Mouse (Mus musculus) embryonic facial prominence, embryonic 10.5 days (tissue): Measurements from ENCODE around the gene Dhrs1. TPM values are rescaled to one million over a fixed set of nuclear protein-coding genes. Genes with fewer than 3 reads are reported as not detected.
A peak's percentile ranks its signal among the peaks of the same experiment; 100 is the strongest.

Experiments used
- DNase-seq: peaks from one replicate; pipeline ENCODE4 v3.0.0-alpha.2; 2017; ENCODE audit warnings: low spot score
- H3K27ac ChIP-seq: fragments of 300-500 bp; sonication (generic); replicated peaks from 2 replicates; pipeline ENCODE4 v1.5.1; 2016; ENCODE audit warnings: mild to moderate bottlenecking
- H3K27me3 ChIP-seq: fragments of 300-500 bp; sonication (generic); replicated peaks from 2 replicates; pipeline ENCODE4 v1.6.1; 2016; ENCODE audit warnings: low read depth, mild to moderate bottlenecking; ENCODE audit not compliant: poor library complexity, severe bottlenecking
- H3K36me3 ChIP-seq: fragments of 300-500 bp; sonication (generic); replicated peaks from 2 replicates; pipeline ENCODE4 v1.6.1; 2016; ENCODE audit warnings: mild to moderate bottlenecking, moderate library complexity
- H3K4me1 ChIP-seq: fragments of 300-500 bp; sonication (generic); 2 replicates; pipeline ENCODE4 v1.6.1; 2016
- H3K4me3 ChIP-seq: fragments of 300-500 bp; sonication (generic); 2 replicates; pipeline ENCODE4 v1.5.1; 2016; ENCODE audit warnings: mild to moderate bottlenecking, moderate library complexity
- H3K9me3 ChIP-seq: fragments of 300-500 bp; sonication (generic); 2 replicates; pipeline ENCODE4 v1.6.1; 2016; ENCODE audit warnings: mild to moderate bottlenecking
- WGBS: fragments of 180-500 bp; shearing (Covaris S2); methylation state at CpG from one replicate; pipeline ENCODE4 v1.1.7; 2016; 5-methylcytosine and 5-hydroxymethylcytosine counted together
- polyA plus RNA-seq: library from polyadenylated mRNA; unstranded; fragments of >200 nt; fragmentation: Nextera tagmentation; extraction: Ambion mirVana; gene quantifications from 2 replicates; pipeline ENCODE4 v1.2.1, GENCODE M21; 2016

Dhrs1 gene
- polyA plus RNA-seq, 1 experiment from 2014 or later, result 69.6 TPM

DNA sequence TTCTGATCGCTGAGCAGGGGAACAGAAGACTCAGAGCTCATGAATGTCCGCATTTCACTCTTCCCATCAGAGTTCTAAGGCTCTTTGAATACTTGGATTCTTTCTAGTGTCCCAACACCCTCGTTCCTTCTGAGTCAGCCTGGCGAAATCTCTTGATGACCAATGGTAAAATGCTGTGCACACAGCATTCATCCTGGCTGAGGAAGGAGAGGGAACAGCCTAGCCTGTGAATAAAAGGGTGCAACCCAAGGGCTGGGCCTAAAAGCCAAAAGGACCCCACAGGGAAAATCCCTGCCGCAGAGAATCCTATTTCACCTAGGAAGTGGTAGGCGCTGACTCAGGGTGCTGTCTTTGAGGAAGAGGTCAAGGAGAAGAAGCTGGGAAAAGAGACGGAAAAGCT is 15.4 kb downstream of the Dhrs1 start:
- H3K9me3 ChIP-seq, result no peaks in the 10 kb centered on the region
- no peaks in the 10 kb centered on the region for H3K4me1 ChIP-seq
- no peak overlapping the region for H3K27ac ChIP-seq
- 78% methylated on average over 7 of the region's 7 CpGs for WGBS
- H3K36me3 ChIP-seq, result no peaks in the 10 kb centered on the region
- H3K4me3 ChIP-seq, result no peak overlapping the region
- DNase-seq, result no peak
- 0 out of 2 replicates have a peak, but pooled peaks cover 3% of the 10 kb centered on the region for H3K27me3 ChIP-seq

- no peaks in the 10 kb centered on the region for H3K36me3 ChIP-seq
- no peak for DNase-seq
Measured at GRCm38 (mm10) chr14:55727889-55728685, 17.4 kb downstream of the Dhrs1 start.

DNA sequence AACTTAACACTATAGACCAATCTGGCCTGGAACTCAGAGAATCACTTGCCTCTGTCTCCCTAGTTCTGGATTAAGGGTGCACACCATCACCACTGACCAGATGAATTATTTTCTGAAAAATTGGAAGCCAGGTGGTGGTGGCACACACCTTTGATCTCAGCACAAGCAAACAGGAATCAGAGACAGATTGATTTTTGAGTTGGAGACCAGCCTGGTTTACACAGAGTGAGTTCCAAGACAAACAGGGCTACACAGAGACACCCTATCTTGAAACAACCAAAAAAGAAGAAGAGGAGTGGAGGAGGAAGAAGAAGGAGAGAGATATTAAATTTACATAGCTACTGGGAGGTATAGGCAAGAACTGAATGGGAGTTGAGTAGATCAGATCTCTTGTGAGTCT is 19.2 kb downstream of the Dhrs1 start:
- H3K36me3 ChIP-seq, result no peaks in the 10 kb centered on the region
- H3K27me3 ChIP-seq, result 0 out of 2 replicates have a peak, but pooled peaks cover 3% of the 10 kb centered on the region
- H3K9me3 ChIP-seq, result no peaks in the 10 kb centered on the region
- peaks cover 10% of the 10 kb centered on the region for H3K4me1 ChIP-seq
- no peak for DNase-seq
- H3K27ac ChIP-seq, result no peak overlapping the region
- H3K4me3 ChIP-seq, result no peak overlapping the region

More at GRCm38 (mm10) chr14:55727889-55728685, 17.4 kb downstream of the Dhrs1 start:
- Histone ChIP-seq H3K9me3 (no peaks in the 10 kb centered on the region), H3K27ac (no peak overlapping the region), H3K27me3 (0 out of 2 replicates have a peak, but pooled peaks cover 3% of the 10 kb centered on the region), H3K4me3 (no peak overlapping the region), H3K4me1 (no peaks in the 10 kb centered on the region)
- WGBS, result 74% methylated on average over 8 of the region's 8 CpGs

DNA sequence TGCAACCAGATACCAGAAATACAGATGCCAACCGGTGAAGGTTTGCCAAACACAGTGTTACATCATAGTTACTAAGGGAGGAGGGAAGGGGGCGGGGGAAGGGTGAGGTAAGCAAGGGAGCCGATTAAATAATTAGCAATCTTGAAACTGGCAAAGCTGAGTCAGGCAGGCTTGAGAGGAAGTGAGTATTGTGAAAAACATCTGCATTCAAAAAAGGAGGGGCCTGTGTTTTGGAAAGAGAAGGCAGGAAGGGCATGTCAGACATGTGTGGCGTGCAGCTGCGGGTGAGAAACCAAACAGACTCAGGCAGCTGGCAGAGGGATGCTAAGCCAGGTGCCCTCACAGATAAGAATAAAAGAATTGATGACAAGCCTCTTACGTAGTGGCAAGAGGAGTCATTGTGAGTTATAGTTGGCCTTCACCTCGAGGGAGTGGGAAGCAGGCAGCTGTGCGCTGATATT is 21.0 kb downstream of the Dhrs1 start:
- Histone ChIP-seq H3K4me3 (no peak overlapping the region), H3K36me3 (peaks cover 8% of the 10 kb centered on the region), H3K27ac (no peak overlapping the region), H3K27me3 (no peaks in the 10 kb centered on the region), H3K4me1 (peaks cover 17% of the 10 kb centered on the region), H3K9me3 (no peaks in the 10 kb centered on the region)
- 72% methylated on average over 8 of the region's 8 CpGs for WGBS
- no peak for DNase-seq

DNA sequence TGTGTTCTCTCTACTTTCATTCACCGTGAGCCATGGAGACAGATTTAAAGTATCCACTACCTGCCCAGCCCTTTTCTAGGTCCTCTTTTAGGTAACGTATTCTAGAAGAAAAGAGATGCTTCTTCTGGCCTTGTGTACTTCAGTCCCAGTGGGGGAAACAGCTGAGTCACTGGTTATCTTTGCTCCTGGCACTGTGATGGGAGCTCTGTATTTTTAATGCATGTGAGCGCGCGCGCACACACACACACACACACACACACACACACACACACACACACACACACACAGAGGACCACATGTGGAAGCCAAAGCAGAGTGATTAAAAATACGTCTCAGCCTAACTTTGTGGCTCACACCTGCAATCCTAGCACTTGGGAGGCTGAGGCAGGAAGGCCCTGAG is 22.1 kb downstream of the Dhrs1 start:
- H3K27ac ChIP-seq, result no peak overlapping the region
- no peak for DNase-seq
- no peaks in the 10 kb centered on the region for H3K27me3 ChIP-seq
- H3K36me3 ChIP-seq, result peaks cover 18% of the 10 kb centered on the region
- no peaks in the 10 kb centered on the region for H3K9me3 ChIP-seq
- 92% methylated on average over 7 of the region's 7 CpGs for WGBS
- no peak overlapping the region for H3K4me3 ChIP-seq
- peaks cover 17% of the 10 kb centered on the region for H3K4me1 ChIP-seq

- H3K27ac ChIP-seq, result peak overlapping the region; percentile 91
- no peak for DNase-seq
- peaks cover 18% of the 10 kb centered on the region for H3K4me1 ChIP-seq
- peaks cover 26% of the 10 kb centered on the region for H3K36me3 ChIP-seq
- no peaks in the 10 kb centered on the region for H3K27me3 ChIP-seq
- 45% methylated on average over 8 of the region's 8 CpGs for WGBS
- H3K4me3 ChIP-seq, result peak overlapping the region; percentile 83
- H3K9me3 ChIP-seq, result no peaks in the 10 kb centered on the region
Measured at GRCm38 (mm10) chr14:55722438-55722945, 23.0 kb downstream of the Dhrs1 start.

GRCm38 (mm10) chr14:55721700-55722437 is 23.6 kb downstream of the Dhrs1 start, which contains the start of gene Rabggta:
Gene Rabggta, minus strand, starts transcription at chr14:55722263.
- Histone ChIP-seq H3K4me3 (peak within 1 kb of the TSS; percentile 83), H3K27me3 (no peaks in the 10 kb centered on the region), H3K36me3 (peaks cover 32% of the 10 kb centered on the region), H3K27ac (peak within 1 kb of the TSS; percentile 91), H3K4me1 (peaks cover 24% of the 10 kb centered on the region), H3K9me3 (no peaks in the 10 kb centered on the region)
- under 1% methylated on average over 50 of the region's 50 CpGs for WGBS
- peak; percentile 96 for DNase-seq

GRCm38 (mm10) chr14:55721076-55721475 is 24.4 kb downstream of the Dhrs1 start:
- 76% methylated on average over 6 of the region's 6 CpGs for WGBS
- H3K27ac ChIP-seq, result peak overlapping the region; percentile 91; the same call in 1 of the 2 replicates

GRCm38 (mm10) chr14:55720666-55721065 is 24.8 kb downstream of the Dhrs1 start:
- no peaks in the 10 kb centered on the region for H3K27me3 ChIP-seq
- 91% methylated on average over 12 of the region's 12 CpGs for WGBS
- H3K4me3 ChIP-seq, result peak overlapping the region; percentile 83; the same call in 1 of the 2 replicates
- DNase-seq, result no peak
- peaks cover 26% of the 10 kb centered on the region for H3K4me1 ChIP-seq
- no peak overlapping the region for H3K27ac ChIP-seq
- H3K36me3 ChIP-seq, result peaks cover 41% of the 10 kb centered on the region
- no peaks in the 10 kb centered on the region for H3K9me3 ChIP-seq

More at GRCm38 (mm10) chr14:55721076-55721475, 24.4 kb downstream of the Dhrs1 start:
- Histone ChIP-seq H3K4me3 (peak overlapping the region; percentile 83), H3K36me3 (peaks cover 40% of the 10 kb centered on the region), H3K4me1 (peaks cover 26% of the 10 kb centered on the region), H3K27me3 (no peaks in the 10 kb centered on the region), H3K9me3 (no peaks in the 10 kb centered on the region)
- no peak for DNase-seq

GRCm38 (mm10) chr14:55719737-55720136 is 25.8 kb downstream of the Dhrs1 start:
- no peak overlapping the region for H3K4me3 ChIP-seq
- peaks cover 41% of the 10 kb centered on the region for H3K36me3 ChIP-seq
- no peak overlapping the region for H3K27ac ChIP-seq
- no peak for DNase-seq
- 91% methylated on average over 6 of the region's 6 CpGs for WGBS
- H3K9me3 ChIP-seq, result no peaks in the 10 kb centered on the region
- peaks cover 30% of the 10 kb centered on the region for H3K4me1 ChIP-seq
- H3K27me3 ChIP-seq, result no peaks in the 10 kb centered on the region

DNA sequence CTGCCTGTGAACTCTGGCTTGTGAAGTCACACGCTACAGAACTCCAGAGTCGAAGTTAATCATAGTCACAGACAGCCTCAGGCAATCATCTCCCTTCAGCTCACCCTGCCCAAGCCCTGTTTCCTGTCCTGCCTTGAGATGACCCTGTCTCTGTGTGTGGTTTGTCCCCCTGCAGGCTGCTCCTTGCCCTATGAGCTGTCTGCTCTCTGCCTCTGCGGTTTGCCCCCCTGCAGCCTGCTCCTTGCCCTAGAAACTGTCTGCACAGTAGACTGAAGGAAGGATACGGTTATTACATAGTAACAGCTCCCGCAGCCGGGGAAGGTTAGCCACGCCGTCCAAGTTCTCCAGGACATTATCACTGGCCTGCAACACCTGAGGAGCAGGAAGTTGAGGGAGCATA is 28.6 kb downstream of the Dhrs1 start:
- Histone ChIP-seq H3K4me1 (peaks cover 37% of the 10 kb centered on the region), H3K27ac (no peak overlapping the region), H3K27me3 (peaks cover 23% of the 10 kb centered on the region), H3K9me3 (no peaks in the 10 kb centered on the region), H3K36me3 (peaks cover 41% of the 10 kb centered on the region), H3K4me3 (no peak overlapping the region)
- DNase-seq, result no peak
- 51% methylated on average over 8 of the region's 8 CpGs for WGBS

GRCm38 (mm10) chr14:55716271-55716670 is 29.2 kb downstream of the Dhrs1 start:
- Histone ChIP-seq H3K36me3 (peaks cover 41% of the 10 kb centered on the region), H3K27ac (no peak overlapping the region), H3K4me1 (peaks cover 34% of the 10 kb centered on the region), H3K9me3 (no peaks in the 10 kb centered on the region), H3K27me3 (peaks cover 30% of the 10 kb centered on the region), H3K4me3 (no peak overlapping the region)
- WGBS, result 92% methylated on average over 6 of the region's 6 CpGs
- no peak for DNase-seq
